Mouse (Mus musculus) left cerebral cortex, adult 8-10 months (tissue): Measurements from ENCODE around the gene Gm38394. TPM values are rescaled to one million over a fixed set of nuclear protein-coding genes. Genes with fewer than 3 reads are reported as not detected.

Experiments
- DNase-seq, 2 experiments: peaks; one replicate each; pipeline ENCODE4 v3.0.0; 2022; ENCODE audit warnings: low spot score in 2 of 2
- total RNA-seq, 4 experiments: library from RNA; stranded (reverse); gene quantifications; 2 replicates each; pipeline ENCODE4 v1.2.4; 2022

Gene Gm38394
- total RNA-seq, 4 experiments from 2014 or later, result 22.9 to 26.3 (median 25.1) TPM

GRCm38 (mm10) chr1:133596298-133597007 is 64.7 kb downstream of the Gm38394 start:
- no peak for DNase-seq

GRCm38 (mm10) chr1:133585995-133586537 is 75.1 kb downstream of the Gm38394 start:
- DNase-seq, result no peak

GRCm38 (mm10) chr1:133571293-133571692 is 89.8 kb downstream of the Gm38394 start:
- DNase-seq, result no peak

Other genes starting within 250 kb of the Gm38394 start
- 10 to 100 TPM in 3 of 4 experiments, 1 to 10 TPM in 1; 8.0 to 12.5 (median 11.4) TPM for gene Sox13, start 236.9 kb downstream of the Gm38394 start, total RNA-seq
- 10 to 100 TPM; 55.0 to 65.3 (median 63.9) TPM for gene Snrpe, start 51.0 kb downstream of the Gm38394 start, total RNA-seq
- gene Zbed6, start 433 bp downstream of the Gm38394 start, total RNA-seq, result 1 to 10 TPM; 7.0 to 9.4 (median 7.3) TPM
- under 1 TPM in 2 of 4 experiments, not detected in 2; 0.15 to 0.37 TPM for gene Lax1, start 28.8 kb upstream of the Gm38394 start, total RNA-seq
- 100 to 1,000 TPM; 184 to 229 (median 204) TPM for gene Atp2b4, start 139.7 kb upstream of the Gm38394 start, total RNA-seq
- 1 to 10 TPM in 2 of 4 experiments, under 1 TPM in 1, not detected in 1; 0.93 to 1.7 (median 1.4) TPM for gene Optc, start 246.7 kb upstream of the Gm38394 start, total RNA-seq